In the genomic region with DNA sequence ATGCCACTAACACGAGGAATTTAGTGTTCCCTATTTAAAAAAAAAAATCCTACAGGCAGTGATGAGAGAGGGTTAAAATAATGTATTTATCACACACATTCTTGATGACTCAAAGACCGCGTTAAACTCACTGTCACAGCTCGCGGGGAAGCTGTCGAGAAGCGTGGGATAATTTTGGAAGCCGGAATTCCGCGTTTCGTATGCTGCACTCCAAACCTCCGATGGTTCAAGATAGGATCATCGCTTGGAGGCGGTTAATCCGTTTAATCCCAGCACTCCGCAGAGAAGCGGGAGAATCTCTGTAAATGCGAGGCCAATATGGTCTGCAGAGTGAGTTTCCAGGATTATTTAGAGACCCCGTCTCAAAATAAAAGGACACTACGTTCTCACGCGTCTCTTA, we compare ENCODE assay signal across 8 mouse cellular contexts. TPM values are rescaled to one million over a fixed set of nuclear protein-coding genes. Genes with fewer than 3 reads are reported as not detected.
DNase-seq lines count a peak whose midpoint lies in the region; ATAC-seq and TF ChIP-seq lines count a peak whose summit lies in the region.

No protein-coding gene starts in this region.

- peak overlapping the region; percentile 85; the same call in 1 of the 2 replicates for H3K27ac ChIP-seq in forebrain, embryonic 14.5 days (ENCODE audit: low read depth, low read length)
- H3K27ac ChIP-seq in layer of hippocampus, adult 2 months: peak overlapping the region; percentile 94

- POLR2A ChIA-PET in Patski (lab: Charles Lee): interaction anchor here (1.8 kb wide), 1 partner anchor 9 kb away, joined by 4 read pairs; no protein-coding TSS in a partner anchor

- peaks cover 21% of the 10 kb centered on the region for H3K36me3 ChIP-seq in forebrain, embryonic 14.5 days (ENCODE audit: control insufficient read depth, insufficient read depth, low read length)
- H3K36me3 ChIP-seq in megakaryocyte, embryonic 14.5 days (replicated peaks; ENCODE audit: low read length): peaks cover 22% of the 10 kb centered on the region

- in situ Hi-C loops in Patski (cut with MboI; ENCODE audit: low pct_unique_long_range_greater_than_20kb): no loop called here

- peak overlapping the region; percentile 91 for H3K4me2 ChIP-seq in forebrain, embryonic 14.5 days (ENCODE audit: low read length)

- H3K27me3 ChIP-seq in Patski: no peaks in the 10 kb centered on the region
- no peaks in the 10 kb centered on the region for H3K27me3 ChIP-seq in forebrain, embryonic 14.5 days (replicated peaks; ENCODE audit: control insufficient read depth, insufficient read depth, low read length)
- H3K27me3 ChIP-seq in megakaryocyte, embryonic 14.5 days (replicated peaks): no peaks in the 10 kb centered on the region

- peak; percentile 51 for ATAC-seq in Patski
- no peak; the same call in 1 of the 2 replicates for ATAC-seq in forebrain, embryonic 14.5 days
- no peak for ATAC-seq in megakaryocyte-erythroid progenitor cell, adult 5-6 weeks (replicated peaks; ENCODE audit: low FRiP score, low TSS enrichment, poor library complexity, severe bottlenecking)

- H3K4me3 ChIP-seq in forebrain, embryonic 14.5 days (ENCODE audit: low read depth, low read length): peak overlapping the region; percentile 98
- H3K4me3 ChIP-seq in layer of hippocampus, adult 2 months: peak overlapping the region; percentile 89
- peak overlapping the region; percentile 93 for H3K4me3 ChIP-seq in megakaryocyte, embryonic 14.5 days (replicated peaks)

- under 1% methylated on average over 22 of the region's 22 CpGs for WGBS in forebrain, embryonic 14.5 days

- H3K9me3 ChIP-seq in forebrain, embryonic 14.5 days (replicated peaks; ENCODE audit: control insufficient read depth, low read length): no peaks in the 10 kb centered on the region
- H3K9me3 ChIP-seq in megakaryocyte, embryonic 14.5 days: no peaks in the 10 kb centered on the region

- peak overlapping the region; percentile 91 for H3K9ac ChIP-seq in forebrain, embryonic 14.5 days (ENCODE audit: low read length)

- 0 out of 2 replicates have a peak, but pooled peaks cover 3% of the 10 kb centered on the region for H3K4me1 ChIP-seq in forebrain, embryonic 14.5 days (ENCODE audit: control insufficient read depth, insufficient read depth, low read length)
- H3K4me1 ChIP-seq in megakaryocyte, embryonic 14.5 days: peaks cover 34% of the 10 kb centered on the region

- CTCF ChIA-PET in Patski (lab: Charles Lee): interaction anchor here (0.9 to 1.2 kb wide), 2 partner anchors 12 to 63 kb away, joined by 3 to 4 read pairs; no protein-coding TSS in a partner anchor

- no peak for TF ChIP-seq CTCF in Patski (IDR thresholded peaks at IDR 0.05)
- no peak for TF ChIP-seq CTCF in layer of hippocampus, adult 2 months (conservative IDR thresholded peaks at IDR 0.05)

- DNase-seq in left cerebral cortex, adult 18-20 months (ENCODE audit: low spot score in 2 of 2): peak; percentile 50 to 55
- DNase-seq in left cerebral cortex, adult 11 months (ENCODE audit: low spot score): no peak
- DNase-seq in Patski (ENCODE audit: low read depth, low spot score): peak; percentile 35
- no peak for DNase-seq in forebrain, embryonic 14.5 days (ENCODE audit: low spot score)
- peak; percentile 40 to 46 for DNase-seq in layer of hippocampus, adult 2 months (ENCODE audit: low spot score in 2 of 2)
- no peak for DNase-seq in embryo, embryonic 9.5 days (ENCODE audit: extremely low spot score)

RNA-seq across cellular contexts. Expression of a gene that starts 6.9 kb away (rescaled TPM):
- 100 to 1,000 TPM; 103 to 113 TPM for total RNA-seq in left cerebral cortex, adult 18-20 months (2021)
- 282 TPM for polyA plus RNA-seq in Patski (2021)
- polyA plus RNA-seq in forebrain, embryonic 14.5 days (2014; fragmentation: Nextera tagmentation; extraction: Ambion mirVana): 157 and 162 TPM in 2 replicates
- total RNA-seq in layer of hippocampus, adult 2 months (2021): 100 to 1,000 TPM; 124 to 136 TPM
- polyA plus RNA-seq in megakaryocyte, embryonic 14.5 days (2012; ENCODE audit: insufficient read depth, low replicate concordance): 45.4 and 494 TPM in 2 replicates
- 458 and 509 TPM in 2 replicates for total RNA-seq in megakaryocyte-erythroid progenitor cell, adult 5-6 weeks (2014; fragmentation: Nextera tagmentation)
- 577 and 616 TPM in 2 replicates for total RNA-seq in megakaryocyte-erythroid progenitor cell, adult 5-6 weeks (2017)

RNA-seq across cellular contexts. Expression of a gene that starts 58.6 kb away (rescaled TPM):
- total RNA-seq in left cerebral cortex, adult 18-20 months (2021): not detected
- polyA plus RNA-seq in Patski (2021): 2.1 TPM
- 1.1 TPM in 2 replicates for polyA plus RNA-seq in forebrain, embryonic 14.5 days (2014; fragmentation: Nextera tagmentation; extraction: Ambion mirVana)
- not detected for total RNA-seq in layer of hippocampus, adult 2 months (2021)
- polyA plus RNA-seq in megakaryocyte, embryonic 14.5 days (2012; ENCODE audit: insufficient read depth, low replicate concordance): not detected in 2 replicates
- not detected in 2 replicates for total RNA-seq in megakaryocyte-erythroid progenitor cell, adult 5-6 weeks (2014; fragmentation: Nextera tagmentation)
- total RNA-seq in megakaryocyte-erythroid progenitor cell, adult 5-6 weeks (2017): 0.65 TPM in 1 of 2 replicates, not detected in the other

Comparison
In these comparisons a context has a peak if more than half of its experiments do, and no peak if none do; other contexts are left out.
1. DNase-seq: peak in left cerebral cortex, adult 18-20 months (2 of 2), Patski (single experiment) and layer of hippocampus, adult 2 months (2 of 2); none in left cerebral cortex, adult 11 months (single experiment), forebrain, embryonic 14.5 days (single experiment) and embryo, embryonic 9.5 days (single experiment).
2. Peak in every context shown above with its lines, with median percentiles within 50 percentile points of each other: H3K4me3 ChIP-seq.